Mouse (Mus musculus) stomach, postnatal 0 days (tissue): ENCODE results near the gene Olfr1036.
"Not testable (repeated sequence)": the region's sequence is repeated elsewhere in the genome, so short reads cannot be mapped to it uniquely, and the experiment has no call there.

Experiments
- CTCF ChIP-seq: IDR thresholded peaks from 2 replicates; pipeline ENCODE4 v1.5.1; 2016; ENCODE audit warnings: antibody characterized with exemption, low read depth, mild to moderate bottlenecking, moderate library complexity
- EP300 ChIP-seq: optimal IDR thresholded peaks from 2 replicates; pipeline ENCODE3; 2016; ENCODE audit warnings: antibody characterized with exemption

- TF ChIP-seq EP300, CTCF: not testable (repeated sequence)
These were observed at the start of gene Olfr1036 for GRCm38 (mm10) chr2:86073692-86074091.
